Mouse (Mus musculus): ENCODE data around the gene Dph1. TPM values are rescaled to one million over a fixed set of nuclear protein-coding genes. Genes with fewer than 3 reads are reported as not detected.

Dph1 gene
- polyA plus RNA-seq, 1 experiment: 16.6 TPM

DNA sequence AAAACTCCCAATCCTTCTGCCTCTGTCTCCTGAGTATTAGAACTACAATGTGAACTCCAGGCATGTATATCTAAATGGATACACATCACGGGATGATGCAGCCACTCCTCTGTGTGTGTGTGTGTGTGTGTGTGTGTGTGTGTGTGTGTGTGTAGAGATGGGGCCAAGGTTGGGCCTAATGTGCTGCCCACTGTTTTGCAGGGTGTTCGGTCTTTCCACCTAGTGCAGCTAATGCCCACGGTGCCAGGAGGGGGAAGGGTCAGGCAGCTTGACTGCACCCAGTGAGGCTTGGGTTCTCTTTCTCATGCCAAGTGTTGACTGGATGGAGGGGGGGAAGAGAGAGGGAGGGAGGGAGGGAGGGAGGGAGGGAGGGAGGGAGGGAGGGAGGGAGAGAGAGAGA, 21.8 kb upstream of the Dph1 start:
- no peak overlapping the region for H3K27ac ChIP-seq (ENCODE audit: control insufficient read depth, insufficient read depth, low read depth, low read length)
- H3K27me3 ChIP-seq (ENCODE audit: control insufficient read depth, insufficient read depth, low read length): no peaks in the 10 kb centered on the region
- TF ChIP-seq CTCF (IDR thresholded peaks at IDR 0.05; ENCODE audit: control insufficient read depth, insufficient read depth, insufficient replicate concordance, low read depth, low read length): no peak
- no peak for TF ChIP-seq POLR2A (IDR thresholded peaks at IDR 0.05; ENCODE audit: control insufficient read depth, low read depth, low read length)
- no peaks in the 10 kb centered on the region for H3K36me3 ChIP-seq (ENCODE audit: control insufficient read depth, insufficient read depth, low read length)
- no peak overlapping the region for H3K4me3 ChIP-seq (ENCODE audit: control insufficient read depth, low read depth, low read length)
- peaks cover 10% of the 10 kb centered on the region for H3K4me1 ChIP-seq (ENCODE audit: control insufficient read depth, insufficient read depth, low read length)

- H3K4me1 ChIP-seq (ENCODE audit: control insufficient read depth, insufficient read depth, low read length): peaks cover 10% of the 10 kb centered on the region
These were observed 21.1 kb upstream of the Dph1 start for GRCm38 (mm10) chr11:75212031-75212667.

GRCm38 (mm10) chr11:75210755-75211154, 19.7 kb upstream of the Dph1 start:
- H3K4me3 ChIP-seq (ENCODE audit: control insufficient read depth, low read depth, low read length): no peak overlapping the region
- peaks cover 10% of the 10 kb centered on the region for H3K4me1 ChIP-seq (ENCODE audit: control insufficient read depth, insufficient read depth, low read length)
- no peaks in the 10 kb centered on the region for H3K36me3 ChIP-seq (ENCODE audit: control insufficient read depth, insufficient read depth, low read length)
- no peak for TF ChIP-seq CTCF (IDR thresholded peaks at IDR 0.05; ENCODE audit: control insufficient read depth, insufficient read depth, insufficient replicate concordance, low read depth, low read length)
- no peak for TF ChIP-seq POLR2A (IDR thresholded peaks at IDR 0.05; ENCODE audit: control insufficient read depth, low read depth, low read length)
- no peak overlapping the region for H3K27ac ChIP-seq (ENCODE audit: control insufficient read depth, insufficient read depth, low read depth, low read length)
- no peaks in the 10 kb centered on the region for H3K27me3 ChIP-seq (ENCODE audit: control insufficient read depth, insufficient read depth, low read length)

More at GRCm38 (mm10) chr11:75212031-75212667, 21.1 kb upstream of the Dph1 start:
- Histone ChIP-seq H3K27me3 (ENCODE audit: control insufficient read depth, insufficient read depth, low read length) (no peaks in the 10 kb centered on the region), H3K27ac (ENCODE audit: control insufficient read depth, insufficient read depth, low read depth, low read length) (no peak overlapping the region), H3K4me3 (ENCODE audit: control insufficient read depth, low read depth, low read length) (no peak overlapping the region), H3K36me3 (ENCODE audit: control insufficient read depth, insufficient read depth, low read length) (no peaks in the 10 kb centered on the region)
- TF ChIP-seq POLR2A (IDR thresholded peaks at IDR 0.05; ENCODE audit: control insufficient read depth, low read depth, low read length) (no peak), CTCF (IDR thresholded peaks at IDR 0.05; ENCODE audit: control insufficient read depth, insufficient read depth, insufficient replicate concordance, low read depth, low read length) (no peak)

DNA sequence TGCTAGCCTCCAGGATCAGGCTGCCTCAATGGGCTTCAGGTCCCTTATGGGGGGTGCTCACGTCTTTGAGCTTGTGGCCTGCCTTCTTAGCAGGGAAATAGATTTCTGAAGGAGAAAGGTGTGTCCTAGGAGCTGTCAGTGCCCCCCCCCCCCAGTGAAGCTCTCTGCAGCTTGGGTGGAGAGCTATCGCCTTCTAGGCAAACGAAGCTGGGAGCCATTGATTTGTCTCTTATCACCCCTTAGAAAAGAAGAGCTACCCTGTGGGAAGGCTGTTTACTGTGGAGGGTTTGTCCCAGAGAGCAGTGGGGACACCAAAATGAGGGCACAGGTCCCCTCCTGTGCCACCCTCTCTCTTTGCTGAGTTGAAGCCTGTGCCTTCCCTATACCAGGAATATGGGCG, 19.1 kb upstream of the Dph1 start:
- Histone ChIP-seq H3K36me3 (ENCODE audit: control insufficient read depth, insufficient read depth, low read length) (no peaks in the 10 kb centered on the region), H3K27me3 (ENCODE audit: control insufficient read depth, insufficient read depth, low read length) (no peaks in the 10 kb centered on the region), H3K4me3 (ENCODE audit: control insufficient read depth, low read depth, low read length) (no peak overlapping the region), H3K27ac (ENCODE audit: control insufficient read depth, insufficient read depth, low read depth, low read length) (no peak overlapping the region), H3K4me1 (ENCODE audit: control insufficient read depth, insufficient read depth, low read length) (peaks cover 10% of the 10 kb centered on the region)
- no peak for TF ChIP-seq POLR2A (IDR thresholded peaks at IDR 0.05; ENCODE audit: control insufficient read depth, low read depth, low read length)
- TF ChIP-seq CTCF (IDR thresholded peaks at IDR 0.05; ENCODE audit: control insufficient read depth, insufficient read depth, insufficient replicate concordance, low read depth, low read length): no peak

DNA sequence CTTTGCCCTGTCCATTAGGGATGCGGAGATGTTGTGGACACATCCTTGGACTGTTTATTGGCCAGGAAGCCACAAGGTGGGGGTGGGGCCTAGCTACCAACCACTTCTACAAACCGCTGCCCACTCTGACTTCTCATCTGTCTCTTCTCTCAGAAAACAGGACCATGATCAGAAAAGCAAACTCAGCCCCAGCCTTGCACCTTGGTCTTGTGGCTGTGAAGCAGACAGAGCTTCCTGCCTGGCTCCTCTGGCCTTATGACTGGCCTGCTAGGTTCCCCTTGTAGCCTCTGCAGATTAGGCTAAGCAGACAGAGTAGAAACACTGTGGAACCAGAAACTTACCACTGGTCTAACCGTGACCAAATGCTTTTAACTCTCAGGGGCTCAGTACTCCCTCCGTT, 18.3 kb upstream of the Dph1 start:
- TF ChIP-seq POLR2A (IDR thresholded peaks at IDR 0.05; ENCODE audit: control insufficient read depth, low read depth, low read length) (no peak), CTCF (IDR thresholded peaks at IDR 0.05; ENCODE audit: control insufficient read depth, insufficient read depth, insufficient replicate concordance, low read depth, low read length) (no peak)
- H3K27ac ChIP-seq (ENCODE audit: control insufficient read depth, insufficient read depth, low read depth, low read length): no peak overlapping the region
- H3K36me3 ChIP-seq (ENCODE audit: control insufficient read depth, insufficient read depth, low read length): no peaks in the 10 kb centered on the region
- peaks cover 10% of the 10 kb centered on the region for H3K4me1 ChIP-seq (ENCODE audit: control insufficient read depth, insufficient read depth, low read length)
- no peak overlapping the region for H3K4me3 ChIP-seq (ENCODE audit: control insufficient read depth, low read depth, low read length)
- H3K27me3 ChIP-seq (ENCODE audit: control insufficient read depth, insufficient read depth, low read length): no peaks in the 10 kb centered on the region

DNA sequence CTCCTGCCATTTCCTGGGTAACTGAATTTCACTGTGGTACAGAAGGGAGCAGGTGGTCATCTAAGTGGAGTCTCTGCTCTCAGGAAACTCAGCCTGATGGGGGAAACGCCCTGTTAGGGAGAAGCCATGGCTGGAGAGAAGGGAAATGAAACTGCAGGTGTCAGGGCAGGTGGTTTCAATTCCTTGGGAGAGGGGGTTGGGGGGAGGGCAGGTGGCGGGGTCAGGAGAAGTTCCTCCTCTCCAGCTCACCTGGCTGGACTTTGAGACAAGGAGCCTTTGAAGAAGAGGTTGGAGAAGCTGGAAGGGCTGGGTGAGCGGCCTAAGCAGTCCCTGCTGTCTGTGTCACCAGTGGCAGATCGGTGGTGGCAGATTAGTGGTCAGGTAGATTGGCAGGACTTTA, 15.3 kb upstream of the Dph1 start:
- TF ChIP-seq CTCF (IDR thresholded peaks at IDR 0.05; ENCODE audit: control insufficient read depth, insufficient read depth, insufficient replicate concordance, low read depth, low read length): no peak
- no peak for TF ChIP-seq POLR2A (IDR thresholded peaks at IDR 0.05; ENCODE audit: control insufficient read depth, low read depth, low read length)
- H3K4me1 ChIP-seq (ENCODE audit: control insufficient read depth, insufficient read depth, low read length): peaks cover 3% of the 10 kb centered on the region; the same call in 1 of the 2 replicates

DNA sequence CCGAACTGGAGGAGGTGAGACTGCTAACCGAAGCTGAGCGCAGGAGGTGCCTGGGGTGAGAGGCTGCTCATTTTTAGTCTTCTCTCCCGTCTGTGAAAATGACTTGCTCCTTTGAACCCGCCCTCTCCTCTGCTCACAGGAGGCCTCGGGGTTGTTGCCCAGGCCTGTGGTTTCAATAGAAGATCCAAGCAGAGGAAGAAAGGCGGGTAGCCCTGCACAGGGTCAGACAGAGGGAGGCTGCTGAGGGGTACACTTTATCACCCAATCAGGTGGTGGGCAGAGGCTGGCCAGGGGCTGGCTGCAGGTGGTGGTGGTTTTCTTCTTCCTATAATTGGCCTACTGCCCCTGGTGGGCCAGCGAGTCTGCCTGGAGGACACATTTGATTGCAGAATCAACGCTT, 13.4 kb upstream of the Dph1 start:
- H3K27ac ChIP-seq (ENCODE audit: control insufficient read depth, insufficient read depth, low read depth, low read length): no peak overlapping the region
- peaks cover 3% of the 10 kb centered on the region; the same call in 1 of the 2 replicates for H3K4me1 ChIP-seq (ENCODE audit: control insufficient read depth, insufficient read depth, low read length)
- H3K36me3 ChIP-seq (ENCODE audit: control insufficient read depth, insufficient read depth, low read length): no peaks in the 10 kb centered on the region
- H3K4me3 ChIP-seq (ENCODE audit: control insufficient read depth, low read depth, low read length): no peak overlapping the region
- TF ChIP-seq POLR2A (IDR thresholded peaks at IDR 0.05; ENCODE audit: control insufficient read depth, low read depth, low read length): no peak
- no peaks in the 10 kb centered on the region for H3K27me3 ChIP-seq (ENCODE audit: control insufficient read depth, insufficient read depth, low read length)

More for the DNA sequence above, 15.3 kb upstream of the Dph1 start:
- Histone ChIP-seq H3K4me3 (ENCODE audit: control insufficient read depth, low read depth, low read length) (no peak overlapping the region), H3K27ac (ENCODE audit: control insufficient read depth, insufficient read depth, low read depth, low read length) (no peak overlapping the region), H3K36me3 (ENCODE audit: control insufficient read depth, insufficient read depth, low read length) (no peaks in the 10 kb centered on the region), H3K27me3 (ENCODE audit: control insufficient read depth, insufficient read depth, low read length) (no peaks in the 10 kb centered on the region)
